Mouse (Mus musculus): ENCODE measurements around the gene Drg2. TPM values are rescaled to one million over a fixed set of nuclear protein-coding genes. Genes with fewer than 3 reads are reported as not detected.

Gene Drg2
- polyA plus RNA-seq, 1 experiment from 2014 or later: 105 TPM

GRCm38 (mm10) chr11:60492726-60493125, 38.3 kb downstream of the Drg2 start:
- ATAC-seq (ENCODE audit: insufficient read depth): no peak
- WGBS: 83% methylated on average over 5 of the region's 5 CpGs
- TF ChIP-seq CTCF (IDR thresholded peaks at IDR 0.05; ENCODE audit: low read depth): no peak
- Histone ChIP-seq H3K4me3 (ENCODE audit: low read depth, low read length) (no peak overlapping the region), H3K36me3 (ENCODE audit: insufficient read depth) (no peaks in the 10 kb centered on the region), H3K27ac (ENCODE audit: low read depth) (no peak overlapping the region), H3K9ac (no peak overlapping the region), H3K4me1 (ENCODE audit: insufficient read depth) (no peaks in the 10 kb centered on the region), H3K4me2 (no peak overlapping the region), H3K27me3 (ENCODE audit: insufficient read depth, low read length) (no peaks in the 10 kb centered on the region), H3K9me3 (ENCODE audit: low read depth, low read length) (no peaks in the 10 kb centered on the region)
- no peak for DNase-seq

- Histone ChIP-seq H3K4me3 (ENCODE audit: low read depth, low read length) (no peak overlapping the region), H3K4me1 (ENCODE audit: insufficient read depth) (no peaks in the 10 kb centered on the region), H3K27ac (ENCODE audit: low read depth) (no peak overlapping the region), H3K9me3 (ENCODE audit: low read depth, low read length) (no peaks in the 10 kb centered on the region), H3K9ac (no peak overlapping the region), H3K36me3 (ENCODE audit: insufficient read depth) (no peaks in the 10 kb centered on the region), H3K27me3 (ENCODE audit: insufficient read depth, low read length) (no peaks in the 10 kb centered on the region), H3K4me2 (no peak overlapping the region)
- 60% methylated on average over 2 of the region's 2 CpGs for whole genome bisulfite sequencing
- no peak for TF ChIP-seq CTCF (IDR thresholded peaks at IDR 0.05; ENCODE audit: low read depth)
- DNase-seq: peak; percentile 8
- ATAC-seq (ENCODE audit: insufficient read depth): no peak
Observed at GRCm38 (mm10) chr11:60495692-60496091, 41.3 kb downstream of the Drg2 start.

- DNase-seq: no peak
- no peak overlapping the region for H3K4me2 ChIP-seq
- no peak overlapping the region for H3K4me3 ChIP-seq (ENCODE audit: low read depth, low read length)
- no peak for TF ChIP-seq CTCF (IDR thresholded peaks at IDR 0.05; ENCODE audit: low read depth)
- ATAC-seq (ENCODE audit: insufficient read depth): no peak
- H3K27me3 ChIP-seq (ENCODE audit: insufficient read depth, low read length): peaks cover 11% of the 10 kb centered on the region
- no peaks in the 10 kb centered on the region for H3K36me3 ChIP-seq (ENCODE audit: insufficient read depth)
- WGBS: 68% methylated on average over 13 of the region's 13 CpGs
- no peaks in the 10 kb centered on the region for H3K9me3 ChIP-seq (ENCODE audit: low read depth, low read length)
- 0 out of 2 replicates have a peak, but pooled peaks cover 3% of the 10 kb centered on the region for H3K4me1 ChIP-seq (ENCODE audit: insufficient read depth)
- no peak overlapping the region for H3K27ac ChIP-seq (ENCODE audit: low read depth)
- no peak overlapping the region for H3K9ac ChIP-seq
Observed at GRCm38 (mm10) chr11:60507281-60507680, 52.9 kb downstream of the Drg2 start.

- 5% methylated on average over 11 of the region's 11 CpGs for WGBS
- ATAC-seq (ENCODE audit: insufficient read depth): peak; percentile 52; the same call in 1 of the 2 replicates
- DNase-seq: peak; percentile 31
Observed at GRCm38 (mm10) chr11:60508950-60509349, 54.6 kb downstream of the Drg2 start.

GRCm38 (mm10) chr11:60509500-60509899, 55.1 kb downstream of the Drg2 start:
- H3K4me3 ChIP-seq (ENCODE audit: low read depth, low read length): peak overlapping the region; percentile 37
- H3K4me1 ChIP-seq (ENCODE audit: insufficient read depth): 0 out of 2 replicates have a peak, but pooled peaks cover 3% of the 10 kb centered on the region
- TF ChIP-seq CTCF (IDR thresholded peaks at IDR 0.05; ENCODE audit: low read depth): no peak
- no peak overlapping the region for H3K27ac ChIP-seq (ENCODE audit: low read depth)
- H3K4me2 ChIP-seq: peak overlapping the region; percentile 74
- peak overlapping the region; percentile 36 for H3K9ac ChIP-seq
- no peaks in the 10 kb centered on the region for H3K9me3 ChIP-seq (ENCODE audit: low read depth, low read length)
- under 1% methylated on average over 25 of the region's 25 CpGs for WGBS
- peaks cover 11% of the 10 kb centered on the region for H3K27me3 ChIP-seq (ENCODE audit: insufficient read depth, low read length)
- peak; percentile 48 for DNase-seq
- 0 out of 2 replicates have a peak, but pooled peaks have one; percentile 65 for ATAC-seq (ENCODE audit: insufficient read depth)
- H3K36me3 ChIP-seq (ENCODE audit: insufficient read depth): no peaks in the 10 kb centered on the region

More at GRCm38 (mm10) chr11:60508950-60509349, 54.6 kb downstream of the Drg2 start:
- Histone ChIP-seq H3K9me3 (ENCODE audit: low read depth, low read length) (no peaks in the 10 kb centered on the region), H3K36me3 (ENCODE audit: insufficient read depth) (no peaks in the 10 kb centered on the region), H3K9ac (peak overlapping the region; percentile 36), H3K27me3 (ENCODE audit: insufficient read depth, low read length) (peaks cover 11% of the 10 kb centered on the region), H3K4me3 (ENCODE audit: low read depth, low read length) (peak overlapping the region; percentile 37), H3K4me2 (peak overlapping the region; percentile 74), H3K4me1 (ENCODE audit: insufficient read depth) (0 out of 2 replicates have a peak, but pooled peaks cover 3% of the 10 kb centered on the region), H3K27ac (ENCODE audit: low read depth) (no peak overlapping the region)
- TF ChIP-seq CTCF (IDR thresholded peaks at IDR 0.05; ENCODE audit: low read depth): no peak

GRCm38 (mm10) chr11:60511893-60512292, 57.5 kb downstream of the Drg2 start:
- peaks cover 11% of the 10 kb centered on the region for H3K27me3 ChIP-seq (ENCODE audit: insufficient read depth, low read length)
- H3K9ac ChIP-seq: no peak overlapping the region
- H3K9me3 ChIP-seq (ENCODE audit: low read depth, low read length): no peaks in the 10 kb centered on the region
- 0 out of 2 replicates have a peak, but pooled peaks cover 3% of the 10 kb centered on the region for H3K4me1 ChIP-seq (ENCODE audit: insufficient read depth)
- DNase-seq (no peak), ATAC-seq (ENCODE audit: insufficient read depth) (no peak)
- H3K4me3 ChIP-seq (ENCODE audit: low read depth, low read length): no peak overlapping the region
- no peak overlapping the region for H3K4me2 ChIP-seq
- H3K36me3 ChIP-seq (ENCODE audit: insufficient read depth): no peaks in the 10 kb centered on the region
- no peak for TF ChIP-seq CTCF (IDR thresholded peaks at IDR 0.05; ENCODE audit: low read depth)
- H3K27ac ChIP-seq (ENCODE audit: low read depth): no peak overlapping the region
- 75% methylated on average over 1 of the region's 1 CpGs for WGBS

- peak; percentile 45 for TF ChIP-seq CTCF (IDR thresholded peaks at IDR 0.05; ENCODE audit: low read depth)
- Histone ChIP-seq H3K9ac (no peak overlapping the region), H3K4me3 (ENCODE audit: low read depth, low read length) (no peak overlapping the region), H3K27me3 (ENCODE audit: insufficient read depth, low read length) (peaks cover 11% of the 10 kb centered on the region), H3K9me3 (ENCODE audit: low read depth, low read length) (no peaks in the 10 kb centered on the region), H3K36me3 (ENCODE audit: insufficient read depth) (no peaks in the 10 kb centered on the region), H3K4me1 (ENCODE audit: insufficient read depth) (0 out of 2 replicates have a peak, but pooled peaks cover 3% of the 10 kb centered on the region), H3K27ac (ENCODE audit: low read depth) (no peak overlapping the region), H3K4me2 (no peak overlapping the region)
- ATAC-seq (ENCODE audit: insufficient read depth): no peak
- 79% methylated on average over 2 of the region's 2 CpGs for WGBS
- no peak for DNase-seq
Observed at GRCm38 (mm10) chr11:60512520-60512919, 58.1 kb downstream of the Drg2 start.

All from lung, embryonic 14.5 days (tissue).